Mouse (Mus musculus) cerebellum, adult 18-20 months (tissue): ENCODE results near the gene Pld2.
A peak's percentile ranks its signal among the peaks of the same experiment; 100 is the strongest.
"Not testable (repeated sequence)": the region's sequence is repeated elsewhere in the genome, so short reads cannot be mapped to it uniquely, and the experiment has no call there.

ENCODE experiments used
- DNase-seq, 2 experiments: peaks; one replicate each; pipeline ENCODE4 v3.0.0; 2021

Gene Pld2

GRCm38 (mm10) chr11:70539877-70540587 lies at the start of gene Pld2:
Gene Pld2, plus strand, starts transcription at chr11:70540064.
- peak; percentile 39 to 53 for DNase-seq

GRCm38 (mm10) chr11:70499566-70500475 lies 40.0 kb upstream of the Pld2 start:
- DNase-seq: peak in 1 of 2 experiments; percentile 18

GRCm38 (mm10) chr11:70500476-70500812 lies 39.4 kb upstream of the Pld2 start:
- no peak for DNase-seq

- DNase-seq: no peak
These were observed 37.8 kb upstream of the Pld2 start for GRCm38 (mm10) chr11:70502018-70502417.

GRCm38 (mm10) chr11:70504970-70505369 lies 34.9 kb upstream of the Pld2 start, which contains the start of gene Tm4sf5:
Gene Tm4sf5, plus strand, starts transcription at chr11:70505244.
- no peak for DNase-seq

GRCm38 (mm10) chr11:70506385-70506784 lies 33.5 kb upstream of the Pld2 start:
- peak; percentile 32 to 35 for DNase-seq

DNA sequence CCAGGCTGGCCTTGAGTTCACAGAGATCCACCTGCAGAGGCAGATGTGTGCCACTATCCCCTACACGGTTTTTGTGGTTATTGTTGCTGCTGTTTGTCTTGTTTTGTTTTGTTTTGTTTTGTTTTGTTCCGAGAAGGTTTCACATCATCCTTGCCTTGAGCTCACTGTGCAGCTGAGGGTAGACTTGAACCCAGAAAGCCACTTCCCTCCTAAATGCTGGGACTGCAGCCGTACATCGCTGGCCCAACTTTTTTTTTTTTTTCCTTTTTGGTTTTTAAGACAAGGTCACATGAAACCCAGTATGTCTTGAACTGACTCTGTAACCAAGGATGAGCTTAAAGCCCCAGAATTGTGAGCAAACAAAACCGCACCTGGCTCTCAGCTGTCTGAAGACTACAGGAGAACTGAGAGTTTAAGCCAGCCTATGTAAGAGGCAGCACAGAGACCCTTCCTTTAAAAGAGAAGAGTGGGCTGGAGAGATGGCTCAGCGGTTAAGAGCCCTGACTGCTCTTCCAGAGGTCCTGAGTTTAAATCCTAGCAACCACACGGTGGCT lies 32.8 kb upstream of the Pld2 start:
- no peak for DNase-seq

- DNase-seq: peak; percentile 51 to 65
These were observed 29.9 kb upstream of the Pld2 start for GRCm38 (mm10) chr11:70509753-70510564.

DNA sequence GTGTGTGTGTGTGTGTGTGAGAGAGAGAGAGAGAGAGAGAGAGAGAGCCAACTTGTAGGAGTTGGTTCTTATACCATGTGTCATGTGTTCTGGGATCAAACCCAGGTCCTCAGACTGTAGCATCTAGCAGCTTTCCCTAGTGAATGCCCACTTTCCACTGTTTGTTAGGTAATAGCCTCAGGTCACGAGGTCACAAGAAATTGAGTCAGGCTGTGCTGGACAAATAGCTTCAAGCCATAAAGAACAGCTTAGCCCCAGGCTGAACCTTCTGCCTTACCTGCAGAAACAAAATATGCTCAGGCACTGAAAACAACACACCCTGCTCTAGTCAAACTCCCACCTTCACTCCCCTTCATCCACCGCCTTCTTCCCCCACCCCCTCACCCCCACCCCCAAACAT lies 28.6 kb upstream of the Pld2 start:
- DNase-seq: no peak

GRCm38 (mm10) chr11:70511825-70512224 lies 28.0 kb upstream of the Pld2 start:
- DNase-seq: no peak

- DNase-seq: no peak
These were observed 27.0 kb upstream of the Pld2 start for GRCm38 (mm10) chr11:70512709-70513342.

DNA sequence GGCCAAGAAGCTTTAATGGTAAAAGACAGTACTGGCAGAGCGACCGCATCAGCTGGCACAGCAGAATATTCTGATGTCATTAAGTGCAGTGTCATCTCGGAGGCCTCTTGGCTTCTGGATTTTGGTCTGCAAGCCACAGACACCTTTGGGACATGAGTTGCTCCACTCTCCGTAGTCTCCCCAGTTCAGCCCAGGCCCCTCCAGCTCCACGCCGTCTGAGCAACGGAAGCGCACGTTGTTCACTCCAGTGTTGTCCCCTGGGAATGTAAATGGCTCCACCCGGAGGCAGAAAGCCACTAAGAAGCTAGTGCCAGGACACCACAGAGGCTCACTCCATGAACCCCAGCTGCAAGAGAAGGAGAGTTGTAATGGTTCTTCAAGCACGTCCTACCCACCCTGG lies 26.3 kb upstream of the Pld2 start:
- DNase-seq: no peak

GRCm38 (mm10) chr11:70514288-70514687 lies 25.6 kb upstream of the Pld2 start, which contains the start of gene Vmo1:
Gene Vmo1, minus strand, starts transcription at chr11:70514616.
- no peak for DNase-seq

GRCm38 (mm10) chr11:70516352-70516751 lies 23.5 kb upstream of the Pld2 start:
- DNase-seq: peak in 1 of 2 experiments; percentile 34

GRCm38 (mm10) chr11:70518436-70518835 lies 21.4 kb upstream of the Pld2 start:
- no peak for DNase-seq

DNA sequence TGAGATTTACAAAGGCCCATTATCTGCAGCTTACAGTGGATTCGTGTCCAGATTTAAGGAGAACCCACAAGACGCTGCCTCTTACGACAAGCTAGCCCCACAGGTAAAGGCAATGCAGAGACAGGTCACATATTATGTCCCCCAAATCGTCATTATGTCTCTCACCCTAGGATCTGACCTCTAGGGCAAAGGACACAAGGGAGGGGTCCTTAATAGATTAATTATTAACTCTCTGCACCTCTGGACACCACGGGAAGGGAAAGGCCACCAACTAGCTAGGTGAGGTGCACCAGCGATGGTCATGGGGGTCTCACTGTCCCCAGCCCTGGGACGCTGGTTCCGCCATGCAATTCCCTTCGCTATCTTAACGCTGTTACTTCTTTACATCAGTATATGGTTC lies 20.9 kb upstream of the Pld2 start, which contains the start of gene Gltpd2:
Gene Gltpd2 (plus strand): TSS at position 274 of the 400 bp plus-strand sequence.
- DNase-seq: no peak

DNA sequence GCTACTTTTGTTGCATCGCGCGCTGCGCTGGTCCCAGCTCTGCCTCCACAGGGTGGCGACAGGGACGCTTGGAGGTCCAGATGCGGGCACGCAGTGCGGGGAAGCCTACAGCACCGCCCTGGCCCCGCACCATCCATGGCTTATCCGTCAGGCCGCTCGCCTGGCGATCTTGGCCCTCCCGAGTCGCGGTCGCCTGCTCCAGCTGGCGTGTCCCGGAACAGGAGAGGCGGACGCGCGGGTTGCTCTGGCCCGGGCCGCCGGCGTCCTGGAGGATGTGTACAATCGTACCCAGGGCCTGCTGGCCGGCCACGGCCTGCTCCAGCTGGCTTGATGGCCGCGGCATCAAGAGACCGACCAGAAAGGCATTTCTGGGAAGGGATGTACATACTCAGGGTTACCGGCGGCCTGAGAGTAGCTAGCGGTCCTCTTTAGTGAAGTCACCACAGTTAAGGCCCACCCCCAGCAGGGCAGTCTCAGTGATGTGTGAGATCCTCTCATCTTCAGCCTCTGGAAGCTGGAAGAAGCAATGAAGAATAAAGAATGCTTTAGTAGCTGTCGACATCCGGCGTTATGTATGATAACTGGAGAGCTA lies 19.6 kb upstream of the Pld2 start:
- peak; percentile 37 to 61 for DNase-seq

- DNase-seq: not testable (repeated sequence)
These were observed 16.4 kb upstream of the Pld2 start for GRCm38 (mm10) chr11:70523306-70523989.

GRCm38 (mm10) chr11:70524782-70525181 lies 15.1 kb upstream of the Pld2 start:
- DNase-seq: no peak

GRCm38 (mm10) chr11:70525184-70525678 lies 14.6 kb upstream of the Pld2 start, which contains the start of gene Psmb6:
Gene Psmb6, plus strand, starts transcription at chr11:70525367.
- DNase-seq: peak; percentile 90 to 97

DNA sequence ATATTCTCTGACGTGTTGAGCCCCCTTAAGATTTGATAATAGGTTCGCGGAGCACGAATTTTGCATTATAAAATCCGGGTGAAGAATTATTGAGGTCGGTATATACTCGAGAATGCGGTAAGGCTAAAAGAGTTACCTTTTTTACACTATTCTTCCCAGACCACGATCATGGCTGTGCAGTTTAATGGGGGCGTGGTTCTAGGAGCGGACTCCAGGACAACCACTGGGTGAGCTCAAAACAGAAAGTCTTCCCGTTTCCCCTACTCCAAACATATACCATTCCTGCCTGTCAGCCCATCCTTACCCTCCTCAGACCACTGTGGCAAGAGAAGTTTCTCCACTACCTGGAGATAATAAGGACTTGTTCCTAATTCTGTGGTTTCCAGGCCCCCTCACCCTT lies 14.1 kb upstream of the Pld2 start:
- DNase-seq: no peak
